Mouse (Mus musculus) adipocyte (in vitro differentiated cells): ENCODE measurements around the gene Zfp791.
A peak's percentile ranks its signal among the peaks of the same experiment; 100 is the strongest.
"Not testable (repeated sequence)": the region's sequence is repeated elsewhere in the genome, so short reads cannot be mapped to it uniquely, and the experiment has no call there.

Source experiments
- DNase-seq: peaks from one replicate; pipeline ENCODE4 v3.0.0-alpha.2; 2016; ENCODE audit warnings: low spot score

The Zfp791 gene

GRCm38 (mm10) chr8:85122995-85123394, at the start of gene Zfp791:
Gene Zfp791 (minus strand): TSS chr8:85123095.
- no peak for DNase-seq

GRCm38 (mm10) chr8:85171291-85171690, 48.4 kb upstream of the Zfp791 start:
- peak; percentile 86 for DNase-seq

- DNase-seq = peak; percentile 2
These were observed 28.7 kb upstream of the Zfp791 start, which contains the start of gene Cks1brt for GRCm38 (mm10) chr8:85151624-85152023. Gene Cks1brt (plus strand): TSS chr8:85151924.

- DNase-seq = peak; percentile 2
These were observed 19.6 kb upstream of the Zfp791 start for GRCm38 (mm10) chr8:85142516-85142915.

- DNase-seq = not testable (repeated sequence)
These were observed 12.8 kb upstream of the Zfp791 start for GRCm38 (mm10) chr8:85135690-85136089.

GRCm38 (mm10) chr8:85132335-85132734, 9.4 kb upstream of the Zfp791 start:
- no peak for DNase-seq

GRCm38 (mm10) chr8:85123691-85124090, 796 bp upstream of the Zfp791 start:
- no peak for DNase-seq

- DNase-seq = not testable (repeated sequence)
These were observed 2.6 kb downstream of the Zfp791 start for GRCm38 (mm10) chr8:85120251-85120650.

- peak; percentile 86 for DNase-seq
These were observed 3.6 kb downstream of the Zfp791 start for GRCm38 (mm10) chr8:85119052-85119981.

- DNase-seq = no peak
These were observed 5.9 kb downstream of the Zfp791 start for GRCm38 (mm10) chr8:85116984-85117383.

- DNase-seq = no peak
These were observed 7.4 kb downstream of the Zfp791 start for GRCm38 (mm10) chr8:85115501-85115900.

GRCm38 (mm10) chr8:85113241-85113640, 9.7 kb downstream of the Zfp791 start:
- no peak for DNase-seq

- no peak for DNase-seq
These were observed 22.7 kb downstream of the Zfp791 start for GRCm38 (mm10) chr8:85100076-85100665.

GRCm38 (mm10) chr8:85096850-85097249, 26.0 kb downstream of the Zfp791 start:
- DNase-seq = no peak

GRCm38 (mm10) chr8:85096196-85096595, 26.7 kb downstream of the Zfp791 start:
- no peak for DNase-seq

GRCm38 (mm10) chr8:85095566-85095965, 27.3 kb downstream of the Zfp791 start:
- no peak for DNase-seq

- DNase-seq = no peak
These were observed 27.8 kb downstream of the Zfp791 start for GRCm38 (mm10) chr8:85095051-85095450.

- no peak for DNase-seq
These were observed 31.3 kb downstream of the Zfp791 start for GRCm38 (mm10) chr8:85091526-85092090.

GRCm38 (mm10) chr8:85090856-85091255, 32.0 kb downstream of the Zfp791 start:
- DNase-seq = no peak

- DNase-seq = peak; percentile 48
These were observed 34.1 kb downstream of the Zfp791 start for GRCm38 (mm10) chr8:85088771-85089170.

GRCm38 (mm10) chr8:85086238-85086637, 36.7 kb downstream of the Zfp791 start:
- DNase-seq = no peak

GRCm38 (mm10) chr8:85084633-85085032, 38.3 kb downstream of the Zfp791 start:
- DNase-seq = no peak
